29 mouse cellular contexts compared by ENCODE assay signal in genomic region chr6:99466354-99466753, GRCm38 (mm10). TPM values are rescaled to one million over a fixed set of nuclear protein-coding genes. Genes with fewer than 3 reads are reported as not detected.
DNase-seq lines count a peak whose midpoint lies in the region; ATAC-seq and TF ChIP-seq lines count a peak whose summit lies in the region.
"Had no signal": no experiment of that assay in that cellular context is flagged by ENCODE, and none has a peak within 500 bp of the region (broad histone marks: within the 10 kb centered on the region; RNA-seq: fewer than 3 reads in every experiment).

No protein-coding gene starts in this region.

- no peaks in the 10 kb centered on the region for H3K27me3 ChIP-seq in embryonic facial prominence, embryonic 14.5 days (replicated peaks; ENCODE audit: control insufficient read depth, insufficient read depth, low read length)
- no peaks in the 10 kb centered on the region; the same call in 1 of the 2 replicates for H3K27me3 ChIP-seq in embryonic facial prominence, embryonic 10.5 days (replicated peaks; ENCODE audit: low read depth, poor library complexity, severe bottlenecking)
- H3K27me3 ChIP-seq in stomach, postnatal 0 days (ENCODE audit: control insufficient read depth, insufficient read depth, low read length), result no peaks in the 10 kb centered on the region
- H3K27me3 ChIP-seq: forebrain, embryonic 12.5 days; heart, embryonic 13.5 days; hindbrain, embryonic 12.5 days; kidney, embryonic 15.5 days; limb, embryonic 13.5 days; liver, embryonic 12.5 days; midbrain, embryonic 12.5 days had no signal

- H3K9ac ChIP-seq in embryonic facial prominence, embryonic 14.5 days (ENCODE audit: low read depth, low read length), result no peak overlapping the region
- no peak overlapping the region for H3K9ac ChIP-seq in stomach, postnatal 0 days (ENCODE audit: low read length)
- H3K9ac ChIP-seq: forebrain, embryonic 12.5 days; heart, embryonic 13.5 days; hindbrain, embryonic 12.5 days; kidney, embryonic 15.5 days; limb, embryonic 13.5 days; liver, embryonic 12.5 days; midbrain, embryonic 12.5 days; neural tube, embryonic 15.5 days had no signal

- no peak for TF ChIP-seq CTCF in left cerebral cortex, adult 2 months (IDR thresholded peaks at IDR 0.05)
- no peak for TF ChIP-seq CTCF in stomach, postnatal 0 days (IDR thresholded peaks at IDR 0.05; ENCODE audit: low read depth)

- intact Hi-C loops in left cerebral cortex, adult 2 months (cut with DNase I), result no loop called here
- intact Hi-C loops in left cerebral cortex, postnatal 14 days (cut with DNase I), result no loop called here
- intact Hi-C loops in heart, postnatal 25 days (cut with DNase I), result no loop called here

- ATAC-seq in embryonic facial prominence, embryonic 14.5 days (ENCODE audit: low read depth), result 0 out of 2 replicates have a peak, but pooled peaks have one; percentile 23
- ATAC-seq in stomach, postnatal 0 days (ENCODE audit: low FRiP score, low TSS enrichment), result 0 out of 2 replicates have a peak, but pooled peaks have one; percentile 38
- ATAC-seq: intestine, postnatal 0 days; liver, embryonic 12.5 days had no signal

- WGBS in embryonic facial prominence, embryonic 14.5 days, result 70% methylated on average over 8 of the region's 8 CpGs
- 83% methylated on average over 8 of the region's 8 CpGs for WGBS in embryonic facial prominence, embryonic 10.5 days
- 52% methylated on average over 8 of the region's 8 CpGs for WGBS in stomach, postnatal 0 days

- peak; percentile 59 for DNase-seq in embryonic facial prominence, embryonic 14.5 days (ENCODE audit: low spot score)
- DNase-seq in embryonic facial prominence, embryonic 10.5 days (ENCODE audit: low spot score), result no peak
- DNase-seq in left cerebral cortex, adult 2 months (ENCODE audit: extremely low spot score in 1 of 2, low spot score in 2 of 2), result peak; percentile 31 to 36
- no peak for DNase-seq in left cerebral cortex, postnatal 14 days (ENCODE audit: low spot score in 2 of 2)
- peak; percentile 53 for DNase-seq in Muller cell, postnatal 12 days (ENCODE audit: inconsistent ontology term)
- DNase-seq in stomach, postnatal 0 days (ENCODE audit: low spot score), result no peak
- no peak for DNase-seq in heart, postnatal 25 days (ENCODE audit: low spot score)
- no peak for DNase-seq in layer of hippocampus, postnatal 36 days
- DNase-seq: adrenal gland, postnatal 10 days; cerebellum, adult 11 months; cerebellum, postnatal 10 days; gastrocnemius, postnatal 25 days; heart, adult 2 months; heart, postnatal 14 days; kidney, postnatal 36 days; lung, adult 18-20 months; lung, postnatal 14 days; spleen, adult 18-20 months; thymus, postnatal 36 days had no signal

- peaks cover 5% of the 10 kb centered on the region; the same call in 1 of the 2 replicates for H3K4me1 ChIP-seq in embryonic facial prominence, embryonic 14.5 days (ENCODE audit: control insufficient read depth, insufficient read depth, low read length)
- H3K4me1 ChIP-seq in embryonic facial prominence, embryonic 10.5 days, result peaks cover 69% of the 10 kb centered on the region
- no peaks in the 10 kb centered on the region for H3K4me1 ChIP-seq in stomach, postnatal 0 days (replicated peaks; ENCODE audit: control insufficient read depth, insufficient read depth)
- H3K4me1 ChIP-seq: liver, embryonic 12.5 days had no signal

- TF ChIP-seq EP300 in stomach, postnatal 0 days (optimal IDR thresholded peaks at IDR 0.05), result no peak

- H3K36me3 ChIP-seq in embryonic facial prominence, embryonic 14.5 days (ENCODE audit: control insufficient read depth, insufficient read depth, low read length), result no peaks in the 10 kb centered on the region
- H3K36me3 ChIP-seq in embryonic facial prominence, embryonic 10.5 days (replicated peaks), result peaks cover 9% of the 10 kb centered on the region; the same call in 1 of the 2 replicates
- H3K36me3 ChIP-seq in stomach, postnatal 0 days (ENCODE audit: control insufficient read depth, insufficient read depth, low read length), result no peaks in the 10 kb centered on the region
- H3K36me3 ChIP-seq: forebrain, embryonic 12.5 days; hindbrain, embryonic 12.5 days; kidney, embryonic 15.5 days; midbrain, embryonic 12.5 days; neural tube, embryonic 15.5 days had no signal

- H3K4me3 ChIP-seq in embryonic facial prominence, embryonic 14.5 days (ENCODE audit: low read depth, low read length), result no peak overlapping the region
- no peak overlapping the region for H3K4me3 ChIP-seq in embryonic facial prominence, embryonic 10.5 days
- H3K4me3 ChIP-seq in left cerebral cortex, adult 2 months, result no peak overlapping the region
- no peak overlapping the region for H3K4me3 ChIP-seq in stomach, postnatal 0 days (ENCODE audit: low read depth, low read length)
- H3K4me3 ChIP-seq: erythroblast, embryonic 14.5 days; forebrain, embryonic 12.5 days; heart, adult 2 months; heart, embryonic 13.5 days; hindbrain, embryonic 12.5 days; kidney, embryonic 15.5 days; limb, embryonic 13.5 days; liver, embryonic 12.5 days; midbrain, embryonic 12.5 days; neural tube, embryonic 15.5 days had no signal

- no peak overlapping the region for H3K27ac ChIP-seq in embryonic facial prominence, embryonic 14.5 days (replicated peaks; ENCODE audit: low read depth, low read length)
- no peak overlapping the region for H3K27ac ChIP-seq in embryonic facial prominence, embryonic 10.5 days (replicated peaks)
- no peak overlapping the region for H3K27ac ChIP-seq in left cerebral cortex, adult 2 months
- H3K27ac ChIP-seq in stomach, postnatal 0 days (replicated peaks), result no peak overlapping the region
- H3K27ac ChIP-seq: forebrain, embryonic 12.5 days; heart, adult 2 months; heart, embryonic 13.5 days; hindbrain, embryonic 12.5 days; kidney, embryonic 15.5 days; limb, embryonic 13.5 days; liver, embryonic 12.5 days; midbrain, embryonic 12.5 days; neural tube, embryonic 15.5 days had no signal

- no peak overlapping the region for H3K4me2 ChIP-seq in embryonic facial prominence, embryonic 14.5 days (ENCODE audit: low read depth, low read length)
- no peak overlapping the region for H3K4me2 ChIP-seq in stomach, postnatal 0 days (replicated peaks; ENCODE audit: low read depth)
- H3K4me2 ChIP-seq: forebrain, embryonic 12.5 days; heart, embryonic 13.5 days; hindbrain, embryonic 12.5 days; kidney, embryonic 15.5 days; limb, embryonic 13.5 days; liver, embryonic 12.5 days; midbrain, embryonic 12.5 days; neural tube, embryonic 15.5 days had no signal

- no peaks in the 10 kb centered on the region for H3K9me3 ChIP-seq in embryonic facial prominence, embryonic 14.5 days (ENCODE audit: control insufficient read depth, low read length)
- H3K9me3 ChIP-seq in embryonic facial prominence, embryonic 10.5 days, result no peaks in the 10 kb centered on the region
- H3K9me3 ChIP-seq in stomach, postnatal 0 days (ENCODE audit: control insufficient read depth, low read length), result no peaks in the 10 kb centered on the region
- H3K9me3 ChIP-seq: forebrain, embryonic 12.5 days; heart, embryonic 13.5 days; hindbrain, embryonic 12.5 days; kidney, embryonic 15.5 days; limb, embryonic 13.5 days; liver, embryonic 12.5 days; midbrain, embryonic 12.5 days; neural tube, embryonic 15.5 days had no signal

RNA-seq across cellular contexts. Expression of gene Foxp1, which starts 56.2 kb away (rescaled TPM):
- 80.1 and 87.9 TPM in 2 replicates for polyA plus RNA-seq in embryonic facial prominence, embryonic 14.5 days (2014; fragmentation: Nextera tagmentation; extraction: Ambion mirVana)
- 88.5 and 107 TPM in 2 replicates for polyA plus RNA-seq in embryonic facial prominence, embryonic 10.5 days (2016; fragmentation: Nextera tagmentation; extraction: Ambion mirVana)
- 100 to 1,000 TPM; 133 to 139 TPM for total RNA-seq in left cerebral cortex, adult 2 months (2021)
- total RNA-seq in left cerebral cortex, postnatal 14 days (2021), result 100 to 1,000 TPM; 137 to 149 TPM
- 68.9 and 74.5 TPM in 2 replicates for polyA plus RNA-seq in stomach, postnatal 0 days (2015; fragmentation: Nextera tagmentation; extraction: Ambion mirVana)
- total RNA-seq in heart, postnatal 25 days (2021), result 10 to 100 TPM; 33.6 to 35.3 TPM
- total RNA-seq in layer of hippocampus, postnatal 36 days (2021), result 10 to 100 TPM; 82.4 to 85.4 TPM

Comparison
In these comparisons a context has a peak if more than half of its experiments do, and no peak if none do; other contexts are left out.
1. DNase-seq: peak in embryonic facial prominence, embryonic 14.5 days (single experiment), left cerebral cortex, adult 2 months (2 of 2) and Muller cell, postnatal 12 days (single experiment); none in embryonic facial prominence, embryonic 10.5 days (single experiment), left cerebral cortex, postnatal 14 days (0 of 2), stomach, postnatal 0 days (single experiment), heart, postnatal 25 days (single experiment) and layer of hippocampus, postnatal 36 days (0 of 2).